Mouse (Mus musculus) right cerebral cortex, adult 18-20 months (tissue): ENCODE results near the gene Gm17268.

Source experiments
- DNase-seq: peaks from one replicate; pipeline ENCODE4 v3.0.0; 2022; ENCODE audit warnings: mixed read lengths

Gm17268 gene

GRCm38 (mm10) chr11:82030171-82030570 is 8.2 kb downstream of the Gm17268 start:
- DNase-seq = no peak

GRCm38 (mm10) chr11:82023769-82024168 is 14.6 kb downstream of the Gm17268 start:
- no peak for DNase-seq

GRCm38 (mm10) chr11:82022504-82023056 is 15.8 kb downstream of the Gm17268 start:
- no peak for DNase-seq

- no peak for DNase-seq
Observed at GRCm38 (mm10) chr11:82021406-82021805, 17.0 kb downstream of the Gm17268 start.

GRCm38 (mm10) chr11:82019793-82020192 is 18.6 kb downstream of the Gm17268 start:
- DNase-seq = no peak

- no peak for DNase-seq
Observed at GRCm38 (mm10) chr11:82019389-82019788, 19.0 kb downstream of the Gm17268 start.

GRCm38 (mm10) chr11:82016181-82016780 is 22.1 kb downstream of the Gm17268 start:
- DNase-seq = no peak

GRCm38 (mm10) chr11:82015066-82015465 is 23.3 kb downstream of the Gm17268 start:
- no peak for DNase-seq

GRCm38 (mm10) chr11:82013756-82014155 is 24.6 kb downstream of the Gm17268 start:
- no peak for DNase-seq

- peak; percentile 19 for DNase-seq
Observed at GRCm38 (mm10) chr11:82011411-82012193, 26.8 kb downstream of the Gm17268 start.

GRCm38 (mm10) chr11:82010115-82010514 is 28.2 kb downstream of the Gm17268 start:
- DNase-seq = peak; percentile 31

GRCm38 (mm10) chr11:82006796-82007423 is 31.5 kb downstream of the Gm17268 start:
- no peak for DNase-seq

- no peak for DNase-seq
Observed at GRCm38 (mm10) chr11:82004810-82005209, 33.6 kb downstream of the Gm17268 start.

GRCm38 (mm10) chr11:82000581-82000980 is 37.8 kb downstream of the Gm17268 start:
- no peak for DNase-seq

- DNase-seq = no peak
Observed at GRCm38 (mm10) chr11:81999469-81999868, 38.9 kb downstream of the Gm17268 start.

- DNase-seq = no peak
Observed at GRCm38 (mm10) chr11:81998646-81999045, 39.7 kb downstream of the Gm17268 start.

GRCm38 (mm10) chr11:81997085-81997484 is 41.3 kb downstream of the Gm17268 start:
- no peak for DNase-seq

- peak; percentile 71 for DNase-seq
Observed at GRCm38 (mm10) chr11:81996172-81996841, 42.1 kb downstream of the Gm17268 start.

GRCm38 (mm10) chr11:81983146-81983545 is 55.2 kb downstream of the Gm17268 start:
- peak; percentile 63 for DNase-seq

- no peak for DNase-seq
Observed at GRCm38 (mm10) chr11:81982191-81982590, 56.2 kb downstream of the Gm17268 start.
